Mouse (Mus musculus) liver, adult 2 months (tissue): ENCODE results near the gene Trim66.

Experiments used
- CTCF ChIP-seq: fragments of 200-500 bp; IDR thresholded peaks from 2 replicates; pipeline ENCODE4 v1.5.1; 2011; ENCODE audit warnings: low read depth, low read length, control low read depth
- POLR2A ChIP-seq: fragments of 200-500 bp; IDR thresholded peaks from 2 replicates; pipeline ENCODE4 v1.6.1; 2011; ENCODE audit warnings: low read length, control low read depth; ENCODE audit not compliant: insufficient read depth; ENCODE audit errors: extremely low read depth

- TF ChIP-seq CTCF (no peak), POLR2A (no peak)
Observed at GRCm38 (mm10) chr7:109508034-109508433, at the start of gene Trim66.
